Mouse (Mus musculus) forebrain, embryonic 13.5 days (tissue): ENCODE measurements at regions not wholly inside any gene's neighbourhood (a gene's known extent, or its start where the extent isn't known, plus 50 kb on each side); places are given as distances from the start of the nearest gene placed in this dataset.

Experiments
- ATAC-seq: fragments of 200-750 bp; cut with Nextera tagmentation; 2 replicates; pipeline ENCODE4 v1.8.0; 2017
- H3K27ac ChIP-seq: fragments of 300-500 bp; sonication (generic); 2 replicates; pipeline ENCODE4 v1.5.1; 2015; ENCODE audit warnings: inconsistent platforms, mild to moderate bottlenecking, moderate library complexity
- H3K27me3 ChIP-seq: fragments of 300-500 bp; sonication (generic); 2 replicates; pipeline ENCODE4 v1.6.1; 2015; ENCODE audit warnings: mild to moderate bottlenecking, inconsistent platforms
- H3K36me3 ChIP-seq: fragments of 300-500 bp; sonication (generic); 2 replicates; pipeline ENCODE4 v1.6.1; 2015; ENCODE audit warnings: mild to moderate bottlenecking, inconsistent platforms; ENCODE audit not compliant: poor library complexity, severe bottlenecking
- H3K4me1 ChIP-seq: fragments of 300-500 bp; sonication (generic); 2 replicates; pipeline ENCODE4 v1.6.1; 2015; ENCODE audit warnings: inconsistent platforms
- H3K4me2 ChIP-seq: fragments of 300-500 bp; sonication (generic); 2 replicates; pipeline ENCODE4 v1.6.1; 2015; ENCODE audit warnings: inconsistent platforms, mild to moderate bottlenecking, moderate library complexity
- H3K4me3 ChIP-seq: fragments of 300-500 bp; sonication (generic); 2 replicates; pipeline ENCODE4 v1.5.1; 2015; ENCODE audit warnings: mild to moderate bottlenecking, inconsistent platforms
- H3K9ac ChIP-seq: fragments of 300-500 bp; sonication (generic); 2 replicates; pipeline ENCODE4 v1.6.1; 2015; ENCODE audit warnings: mild to moderate bottlenecking, inconsistent platforms
- H3K9me3 ChIP-seq: fragments of 300-500 bp; sonication (generic); replicated peaks from 2 replicates; pipeline ENCODE4 v1.6.1; 2016; ENCODE audit warnings: inconsistent platforms
- WGBS: fragments of 180-500 bp; shearing (Covaris S2); methylation state at CpG from one replicate; pipeline ENCODE4 v1.1.7; 2015; 5-methylcytosine and 5-hydroxymethylcytosine counted together

- Histone ChIP-seq H3K4me2 (peak overlapping the region; percentile 73), H3K4me3 (peak overlapping the region; percentile 40), H3K9ac (peak overlapping the region; percentile 57), H3K4me1 (peaks cover 34% of the 10 kb centered on the region), H3K36me3 (no peaks in the 10 kb centered on the region), H3K27ac (peak overlapping the region; percentile 71), H3K9me3 (no peaks in the 10 kb centered on the region), H3K27me3 (peaks cover 16% of the 10 kb centered on the region; the same call in 1 of the 2 replicates)
- WGBS = 3% methylated on average over 12 of the region's 12 CpGs
- ATAC-seq = peak; percentile 81
These were observed 2512.2 kb upstream of the 5930422O12Rik start for GRCm38 (mm10) chr8:30916184-30916751.

GRCm38 (mm10) chr8:30921451-30921850, 2507.1 kb upstream of the 5930422O12Rik start:
- no peak for ATAC-seq

GRCm38 (mm10) chr8:30923301-30924159, 2505.0 kb upstream of the 5930422O12Rik start:
- WGBS = 25% methylated on average over 18 of the region's 18 CpGs

More at GRCm38 (mm10) chr8:30921451-30921850, 2507.1 kb upstream of the 5930422O12Rik start:
- 42% methylated on average over 12 of the region's 12 CpGs for WGBS
- H3K4me1 ChIP-seq = peaks cover 28% of the 10 kb centered on the region
- H3K27ac ChIP-seq = no peak overlapping the region
- peaks cover 20% of the 10 kb centered on the region for H3K27me3 ChIP-seq
- H3K9ac ChIP-seq = no peak overlapping the region
- no peaks in the 10 kb centered on the region for H3K36me3 ChIP-seq
- no peaks in the 10 kb centered on the region for H3K9me3 ChIP-seq
- H3K4me3 ChIP-seq = no peak overlapping the region
- H3K4me2 ChIP-seq = peak overlapping the region; percentile 22

GRCm38 (mm10) chr8:30924160-30924534, 2504.4 kb upstream of the 5930422O12Rik start:
- Histone ChIP-seq H3K4me2 (peak overlapping the region; percentile 44), H3K9ac (no peak overlapping the region), H3K36me3 (no peaks in the 10 kb centered on the region), H3K9me3 (no peaks in the 10 kb centered on the region), H3K4me3 (no peak overlapping the region), H3K27me3 (peaks cover 20% of the 10 kb centered on the region), H3K27ac (peak overlapping the region; percentile 86), H3K4me1 (peaks cover 26% of the 10 kb centered on the region)
- peak; percentile 91 for ATAC-seq
- WGBS = 2% methylated on average over 5 of the region's 5 CpGs

More at GRCm38 (mm10) chr8:30923301-30924159, 2505.0 kb upstream of the 5930422O12Rik start:
- Histone ChIP-seq H3K27me3 (peaks cover 25% of the 10 kb centered on the region), H3K4me1 (peaks cover 26% of the 10 kb centered on the region), H3K4me2 (peak overlapping the region; percentile 44), H3K27ac (peak overlapping the region; percentile 86), H3K4me3 (no peak overlapping the region), H3K9me3 (no peaks in the 10 kb centered on the region), H3K9ac (no peak overlapping the region), H3K36me3 (no peaks in the 10 kb centered on the region)
- peak; percentile 95 for ATAC-seq

DNA sequence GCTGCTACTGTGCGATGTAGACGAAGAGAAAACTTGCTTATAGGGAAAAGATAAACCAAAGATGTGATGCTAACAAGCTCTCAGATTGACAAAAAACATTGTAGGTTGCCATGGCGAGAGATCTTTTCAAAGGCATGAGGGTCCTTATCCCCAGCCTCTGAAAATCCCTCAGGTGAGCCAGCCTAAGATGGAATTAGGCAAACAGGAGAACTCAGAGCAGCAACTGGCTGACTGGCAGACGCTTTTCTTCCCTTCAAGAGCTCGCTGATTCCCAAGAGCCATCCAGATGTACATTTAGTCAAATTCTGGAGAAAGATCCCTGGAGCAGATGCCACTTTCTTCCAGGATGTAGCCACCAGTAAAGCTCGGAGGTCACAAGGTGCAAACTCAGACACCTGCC, 2503.9 kb upstream of the 5930422O12Rik start:
- ATAC-seq = no peak
- no peaks in the 10 kb centered on the region for H3K36me3 ChIP-seq
- H3K27ac ChIP-seq = peak overlapping the region; percentile 86
- WGBS = 15% methylated on average over 6 of the region's 6 CpGs
- H3K27me3 ChIP-seq = peaks cover 15% of the 10 kb centered on the region
- H3K9ac ChIP-seq = peak overlapping the region; percentile 50; the same call in 1 of the 2 replicates
- H3K4me1 ChIP-seq = peaks cover 26% of the 10 kb centered on the region
- no peak overlapping the region for H3K4me3 ChIP-seq
- no peaks in the 10 kb centered on the region for H3K9me3 ChIP-seq
- peak overlapping the region; percentile 44 for H3K4me2 ChIP-seq

DNA sequence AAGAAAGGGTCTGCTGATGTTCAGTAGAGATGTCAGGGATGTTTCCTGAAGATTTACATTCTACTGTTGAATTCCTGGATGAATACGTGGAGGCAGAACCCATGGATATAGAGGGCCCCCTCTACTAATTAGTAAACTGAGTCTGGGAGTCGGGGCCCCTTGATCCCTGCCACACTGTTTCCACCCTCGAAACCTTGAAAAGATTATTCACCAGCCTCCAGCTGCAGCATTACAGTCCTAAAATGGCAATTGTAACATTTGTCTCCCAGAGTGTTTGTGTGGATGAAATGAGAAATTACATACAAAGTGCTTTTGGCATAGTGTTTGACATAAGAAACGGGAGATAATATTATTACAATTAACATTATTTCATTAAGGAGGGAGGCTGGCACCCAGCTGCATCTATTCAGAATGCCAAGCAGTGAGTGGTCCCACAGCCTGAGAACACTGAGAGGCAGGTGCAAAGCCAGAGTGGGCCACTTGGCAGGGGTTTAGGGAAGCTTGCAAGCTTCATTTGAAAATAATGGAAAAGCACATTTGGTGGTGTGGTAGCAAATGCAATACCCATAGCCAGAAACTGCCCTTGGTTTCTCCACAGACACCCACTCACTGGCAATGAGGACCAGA, 2490.9 kb upstream of the 5930422O12Rik start:
- WGBS = 45% methylated on average over 4 of the region's 4 CpGs
- H3K27me3 ChIP-seq = no peaks in the 10 kb centered on the region
- no peak overlapping the region for H3K4me3 ChIP-seq
- no peaks in the 10 kb centered on the region for H3K9me3 ChIP-seq
- no peak overlapping the region for H3K9ac ChIP-seq
- no peaks in the 10 kb centered on the region for H3K36me3 ChIP-seq
- no peak overlapping the region for H3K27ac ChIP-seq
- ATAC-seq = peak; percentile 88
- no peaks in the 10 kb centered on the region for H3K4me1 ChIP-seq
- H3K4me2 ChIP-seq = no peak overlapping the region

DNA sequence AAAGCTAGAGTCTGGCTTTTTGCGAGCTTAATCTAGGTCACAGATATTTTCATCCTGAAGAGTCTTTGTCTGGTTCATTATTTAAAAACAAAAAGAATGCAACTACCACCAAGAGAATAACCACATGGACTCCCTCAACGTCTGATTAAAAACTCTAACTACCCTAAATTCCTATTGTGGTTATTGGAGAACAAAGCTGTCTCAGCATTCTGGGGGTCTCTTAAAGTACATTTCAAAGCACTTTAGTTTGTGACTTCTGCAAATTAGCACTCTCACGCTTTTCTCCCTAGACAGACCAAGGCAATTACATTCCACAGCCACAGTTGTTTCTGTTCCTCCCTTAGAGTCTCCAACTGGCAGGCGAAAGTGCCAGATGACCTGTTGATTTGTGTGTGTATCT, 2487.6 kb upstream of the 5930422O12Rik start:
- H3K27ac ChIP-seq = no peak overlapping the region
- H3K9ac ChIP-seq = no peak overlapping the region
- H3K4me2 ChIP-seq = no peak overlapping the region
- no peaks in the 10 kb centered on the region for H3K36me3 ChIP-seq
- no peaks in the 10 kb centered on the region for H3K4me1 ChIP-seq
- WGBS = 31% methylated on average over 4 of the region's 4 CpGs
- ATAC-seq = no peak
- no peaks in the 10 kb centered on the region for H3K27me3 ChIP-seq
- no peak overlapping the region for H3K4me3 ChIP-seq
- no peaks in the 10 kb centered on the region for H3K9me3 ChIP-seq

GRCm38 (mm10) chr8:30941511-30942175, 2486.9 kb upstream of the 5930422O12Rik start:
- H3K4me1 ChIP-seq = no peaks in the 10 kb centered on the region
- 88% methylated on average over 11 of the region's 11 CpGs for WGBS
- no peak overlapping the region for H3K4me2 ChIP-seq
- H3K4me3 ChIP-seq = no peak overlapping the region
- H3K9me3 ChIP-seq = no peaks in the 10 kb centered on the region
- H3K27me3 ChIP-seq = no peaks in the 10 kb centered on the region
- no peak for ATAC-seq
- H3K27ac ChIP-seq = no peak overlapping the region
- no peaks in the 10 kb centered on the region for H3K36me3 ChIP-seq
- no peak overlapping the region for H3K9ac ChIP-seq

DNA sequence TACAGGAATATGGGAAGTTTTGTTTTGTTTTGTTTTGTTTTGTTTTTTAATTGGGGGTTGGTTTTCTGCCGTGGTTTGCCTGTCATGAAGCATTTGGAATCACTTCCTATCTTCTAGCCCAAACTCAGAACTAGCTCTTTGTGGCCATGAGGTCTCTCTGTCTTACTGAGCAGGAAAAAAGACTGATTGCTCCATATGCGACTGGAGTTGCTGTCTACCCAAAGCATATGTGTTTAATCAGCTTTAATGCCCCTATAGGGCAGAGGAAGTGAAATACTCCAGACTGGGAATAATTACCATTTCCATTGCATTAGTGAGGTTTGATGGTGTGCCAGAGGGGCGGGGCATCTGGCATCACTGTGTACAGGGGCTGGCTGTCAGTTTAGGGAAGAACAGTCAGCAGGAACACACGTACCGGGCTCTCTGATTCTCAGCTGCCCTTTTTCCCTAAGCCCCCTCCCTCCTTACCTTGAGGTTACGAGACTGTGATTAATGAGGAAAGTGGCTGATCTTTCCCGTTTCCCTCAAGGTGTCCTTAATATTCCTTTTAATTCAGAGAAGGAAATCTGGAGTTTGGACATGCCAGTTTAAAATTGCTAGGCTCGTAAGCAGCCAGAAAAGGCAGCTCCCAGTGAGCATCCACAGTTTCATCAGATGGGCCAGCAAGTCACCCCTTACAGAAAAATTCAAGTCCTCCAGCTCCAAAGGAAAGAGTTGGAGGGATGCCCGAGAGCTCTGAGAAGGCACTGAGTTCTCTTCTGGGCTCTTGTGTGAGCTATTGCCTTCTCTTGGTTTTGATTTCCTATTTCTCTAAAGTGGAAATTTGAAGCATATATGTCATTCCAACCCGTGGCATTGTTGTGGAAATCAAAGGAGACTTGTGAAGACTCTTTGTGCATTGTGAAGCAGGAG, 2482.1 kb upstream of the 5930422O12Rik start:
- H3K27ac ChIP-seq = no peak overlapping the region
- H3K36me3 ChIP-seq = no peaks in the 10 kb centered on the region
- WGBS = 73% methylated on average over 10 of the region's 10 CpGs
- H3K4me1 ChIP-seq = no peaks in the 10 kb centered on the region
- H3K9me3 ChIP-seq = no peaks in the 10 kb centered on the region
- H3K4me3 ChIP-seq = no peak overlapping the region
- ATAC-seq = peak; percentile 41; the same call in 1 of the 2 replicates
- H3K27me3 ChIP-seq = no peaks in the 10 kb centered on the region
- H3K4me2 ChIP-seq = no peak overlapping the region
- no peak overlapping the region for H3K9ac ChIP-seq

DNA sequence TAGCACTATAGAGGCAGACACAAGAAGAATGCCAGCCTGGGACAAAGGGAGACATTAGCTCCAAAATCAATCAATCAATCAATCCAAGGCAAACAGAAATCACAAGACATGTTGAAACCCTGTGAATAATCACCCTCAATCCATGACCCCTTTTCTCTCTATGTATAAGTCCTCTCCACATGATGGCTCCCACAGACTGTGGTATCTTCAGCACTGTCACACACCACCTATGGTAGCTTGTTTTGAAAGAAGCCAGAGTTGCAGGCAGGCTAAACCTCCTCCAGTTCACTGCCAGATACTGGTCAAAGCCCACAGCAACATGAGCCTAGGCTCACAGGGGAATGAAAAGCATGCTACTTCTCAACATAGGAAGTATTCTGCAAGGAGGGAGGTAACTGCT, 2475.7 kb upstream of the 5930422O12Rik start:
- Histone ChIP-seq H3K4me2 (no peak overlapping the region), H3K27me3 (no peaks in the 10 kb centered on the region), H3K36me3 (no peaks in the 10 kb centered on the region), H3K9ac (no peak overlapping the region), H3K27ac (no peak overlapping the region), H3K4me3 (no peak overlapping the region), H3K9me3 (no peaks in the 10 kb centered on the region), H3K4me1 (no peaks in the 10 kb centered on the region)
- ATAC-seq = no peak
